Mouse (Mus musculus) limb, embryonic 11.5 days (tissue): ENCODE results near the gene Msrb3. TPM values are rescaled to one million over a fixed set of nuclear protein-coding genes. Genes with fewer than 3 reads are reported as not detected.

Source experiments
- ATAC-seq: fragments of 200-750 bp; cut with Nextera tagmentation; 2 replicates; pipeline ENCODE4 v1.8.0; 2017; ENCODE audit warnings: low read depth; ENCODE audit not compliant: insufficient number of reproducible peaks, low FRiP score, low TSS enrichment
- DNase-seq: peaks from one replicate; pipeline ENCODE4 v3.0.0-alpha.2; 2015; ENCODE audit warnings: low spot score
- H3K27ac ChIP-seq: fragments of 300-500 bp; sonication (generic); replicated peaks from 2 replicates; pipeline ENCODE4 v1.5.1; 2014; ENCODE audit warnings: low read depth, mild to moderate bottlenecking, low read length
- H3K27me3 ChIP-seq: fragments of 300-500 bp; sonication (generic); 2 replicates; pipeline ENCODE4 v1.6.1; 2014; ENCODE audit warnings: mild to moderate bottlenecking, low read length, mixed read lengths; ENCODE audit not compliant: control insufficient read depth, insufficient read depth
- H3K36me3 ChIP-seq: fragments of 300-500 bp; sonication (generic); 2 replicates; pipeline ENCODE4 v1.6.1; 2014; ENCODE audit warnings: mild to moderate bottlenecking, low read length, moderate library complexity, mixed read lengths; ENCODE audit not compliant: control insufficient read depth, insufficient read depth
- H3K4me1 ChIP-seq: fragments of 300-500 bp; sonication (generic); 2 replicates; pipeline ENCODE4 v1.6.1; 2014; ENCODE audit warnings: low read length, mixed read lengths; ENCODE audit not compliant: control insufficient read depth, insufficient read depth
- H3K4me2 ChIP-seq: fragments of 300-500 bp; sonication (generic); 2 replicates; pipeline ENCODE4 v1.6.1; 2014; ENCODE audit warnings: low read depth, mild to moderate bottlenecking, moderate library complexity; ENCODE audit not compliant: severe bottlenecking
- H3K4me3 ChIP-seq: fragments of 300-500 bp; sonication (generic); 2 replicates; pipeline ENCODE4 v1.5.1; 2014; ENCODE audit warnings: low read depth, low read length
- H3K9ac ChIP-seq: fragments of 300-500 bp; sonication (generic); 2 replicates; pipeline ENCODE4 v1.6.1; 2014; ENCODE audit warnings: mild to moderate bottlenecking, low read length
- H3K9me3 ChIP-seq: fragments of 300-500 bp; sonication (generic); 2 replicates; pipeline ENCODE4 v1.6.1; 2016; ENCODE audit warnings: low read length; ENCODE audit not compliant: control insufficient read depth
- WGBS: fragments of 180-500 bp; shearing (Covaris S2); extraction: QIAGEN DNeasy Blood & Tissue Kit; methylation state at CpG from one replicate; pipeline ENCODE4 v1.1.7; 2014; 5-methylcytosine and 5-hydroxymethylcytosine counted together
- polyA plus RNA-seq: library from polyadenylated mRNA; unstranded; fragments of >200 nt; fragmentation: Nextera tagmentation; extraction: Ambion mirVana; gene quantifications from 2 replicates; pipeline ENCODE4 v1.2.1, GENCODE M21; 2014

The Msrb3 gene
- polyA plus RNA-seq, 1 experiment from 2014 or later, result 7.8 TPM

GRCm38 (mm10) chr10:120787202-120787601 is 111.7 kb downstream of the Msrb3 start:
- ATAC-seq, result peak; percentile 79; the same call in 1 of the 2 replicates
- peak overlapping the region; percentile 43 for H3K27ac ChIP-seq
- WGBS, result 39% methylated on average over 10 of the region's 10 CpGs
- H3K27me3 ChIP-seq, result no peaks in the 10 kb centered on the region
- no peaks in the 10 kb centered on the region for H3K36me3 ChIP-seq
- H3K4me2 ChIP-seq, result no peak overlapping the region
- peaks cover 21% of the 10 kb centered on the region for H3K4me1 ChIP-seq
- no peaks in the 10 kb centered on the region for H3K9me3 ChIP-seq
- H3K9ac ChIP-seq, result no peak overlapping the region
- no peak overlapping the region for H3K4me3 ChIP-seq
- DNase-seq, result peak; percentile 61

- Histone ChIP-seq H3K4me3 (no peak overlapping the region), H3K9ac (no peak overlapping the region), H3K9me3 (no peaks in the 10 kb centered on the region), H3K27ac (no peak overlapping the region), H3K4me1 (peaks cover 21% of the 10 kb centered on the region), H3K4me2 (no peak overlapping the region), H3K27me3 (no peaks in the 10 kb centered on the region), H3K36me3 (no peaks in the 10 kb centered on the region)
- no peak for DNase-seq
- 53% methylated on average over 5 of the region's 5 CpGs for WGBS
- ATAC-seq, result no peak
Measured at GRCm38 (mm10) chr10:120784516-120784915, 114.4 kb downstream of the Msrb3 start.

- peaks cover 21% of the 10 kb centered on the region for H3K4me1 ChIP-seq
Measured at GRCm38 (mm10) chr10:120783393-120783792, 115.5 kb downstream of the Msrb3 start.

GRCm38 (mm10) chr10:120777499-120777898 is 121.4 kb downstream of the Msrb3 start:
- 86% methylated on average over 3 of the region's 3 CpGs for WGBS
- ATAC-seq, result no peak
- Histone ChIP-seq H3K4me2 (no peak overlapping the region), H3K36me3 (no peaks in the 10 kb centered on the region), H3K4me1 (no peaks in the 10 kb centered on the region), H3K9ac (no peak overlapping the region), H3K9me3 (no peaks in the 10 kb centered on the region; the same call in 1 of the 2 replicates), H3K27me3 (no peaks in the 10 kb centered on the region), H3K4me3 (no peak overlapping the region), H3K27ac (no peak overlapping the region)
- DNase-seq, result no peak

More at GRCm38 (mm10) chr10:120783393-120783792, 115.5 kb downstream of the Msrb3 start:
- 45% methylated on average over 9 of the region's 9 CpGs for WGBS
- ATAC-seq, result no peak
- H3K9me3 ChIP-seq, result no peaks in the 10 kb centered on the region
- H3K36me3 ChIP-seq, result no peaks in the 10 kb centered on the region
- DNase-seq, result no peak
- no peaks in the 10 kb centered on the region for H3K27me3 ChIP-seq
- no peak overlapping the region for H3K27ac ChIP-seq
- H3K4me3 ChIP-seq, result no peak overlapping the region
- H3K9ac ChIP-seq, result no peak overlapping the region
- H3K4me2 ChIP-seq, result no peak overlapping the region

- H3K27me3 ChIP-seq, result no peaks in the 10 kb centered on the region
- DNase-seq (no peak), ATAC-seq (no peak)
- H3K27ac ChIP-seq, result no peak overlapping the region
- no peaks in the 10 kb centered on the region for H3K36me3 ChIP-seq
- WGBS, result 90% methylated on average over 4 of the region's 4 CpGs
- H3K4me2 ChIP-seq, result no peak overlapping the region
- H3K4me1 ChIP-seq, result no peaks in the 10 kb centered on the region
- no peak overlapping the region for H3K4me3 ChIP-seq
- no peaks in the 10 kb centered on the region; the same call in 1 of the 2 replicates for H3K9me3 ChIP-seq
- H3K9ac ChIP-seq, result no peak overlapping the region
Measured at GRCm38 (mm10) chr10:120775361-120775760, 123.5 kb downstream of the Msrb3 start.

- DNase-seq, result no peak
- Histone ChIP-seq H3K4me1 (peaks cover 14% of the 10 kb centered on the region), H3K27me3 (no peaks in the 10 kb centered on the region), H3K27ac (no peak overlapping the region), H3K36me3 (no peaks in the 10 kb centered on the region), H3K9ac (no peak overlapping the region), H3K4me2 (no peak overlapping the region), H3K4me3 (no peak overlapping the region), H3K9me3 (no peaks in the 10 kb centered on the region)
- 94% methylated on average over 3 of the region's 3 CpGs for WGBS
- no peak for ATAC-seq
Measured at GRCm38 (mm10) chr10:120767418-120767817, 131.5 kb downstream of the Msrb3 start.

DNA sequence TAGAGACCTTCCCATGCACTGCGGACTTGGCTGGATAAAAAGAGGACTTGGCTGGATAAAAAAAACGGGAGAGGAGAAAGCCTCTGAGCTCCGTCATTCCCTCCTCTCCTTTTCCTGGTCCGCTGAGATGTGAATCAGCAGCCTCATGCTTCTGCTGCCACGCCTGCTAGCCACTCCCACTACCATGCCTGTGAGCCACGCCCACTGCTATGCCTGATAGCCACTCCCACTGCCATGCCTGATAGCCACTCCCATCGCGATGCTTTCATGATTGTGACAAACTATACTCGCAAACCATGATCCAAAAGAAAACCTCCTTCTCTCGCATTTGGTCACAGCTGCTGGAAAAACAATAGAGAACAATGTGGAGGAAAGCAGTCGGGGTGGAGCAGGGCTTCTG is 133.5 kb downstream of the Msrb3 start:
- no peaks in the 10 kb centered on the region for H3K27me3 ChIP-seq
- no peak overlapping the region for H3K27ac ChIP-seq
- no peak overlapping the region for H3K4me2 ChIP-seq
- 88% methylated on average over 11 of the region's 11 CpGs for WGBS
- DNase-seq (no peak), ATAC-seq (no peak)
- H3K36me3 ChIP-seq, result no peaks in the 10 kb centered on the region
- no peak overlapping the region for H3K4me3 ChIP-seq
- H3K4me1 ChIP-seq, result peaks cover 14% of the 10 kb centered on the region
- H3K9me3 ChIP-seq, result no peaks in the 10 kb centered on the region
- H3K9ac ChIP-seq, result no peak overlapping the region

DNA sequence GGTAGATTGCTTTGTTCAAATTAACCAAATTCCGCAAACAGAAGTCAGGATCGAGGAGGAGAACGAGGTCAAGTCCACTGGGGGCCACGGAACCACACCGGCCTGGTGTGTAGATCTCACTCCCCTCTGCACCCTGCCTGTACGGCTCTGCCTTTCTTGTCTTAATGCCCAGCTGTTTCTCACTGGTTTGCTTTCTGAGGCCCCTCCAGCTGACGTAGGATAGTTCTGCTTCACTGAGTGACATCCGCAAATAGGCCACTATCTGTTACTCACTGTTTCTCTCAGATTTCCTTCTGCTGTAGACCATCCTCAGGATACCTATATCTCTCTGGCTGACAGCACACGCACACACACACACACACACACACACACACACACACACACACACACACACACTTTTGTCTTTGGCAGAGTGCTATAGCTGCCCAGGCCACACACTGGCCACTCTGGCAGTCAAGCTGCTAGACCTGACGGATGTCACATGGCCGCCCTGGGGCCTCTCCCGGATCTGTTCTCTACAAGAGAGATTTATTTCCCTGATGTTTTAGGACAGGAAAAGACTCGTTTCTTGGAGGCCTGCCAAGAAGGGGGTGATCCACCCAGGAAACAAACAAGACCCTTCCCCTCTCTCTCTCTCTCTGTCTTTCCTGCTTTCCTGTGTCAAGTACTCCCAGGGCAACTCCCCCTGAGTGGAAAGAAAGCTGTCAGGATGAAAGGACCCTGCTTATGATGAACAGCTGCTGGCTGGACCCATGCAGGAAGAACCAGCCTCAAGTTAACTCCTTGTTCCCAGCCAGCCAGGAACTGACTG is 135.0 kb downstream of the Msrb3 start:
- H3K4me1 ChIP-seq, result peaks cover 14% of the 10 kb centered on the region
- no peak overlapping the region for H3K4me2 ChIP-seq
- no peaks in the 10 kb centered on the region for H3K9me3 ChIP-seq
- H3K27me3 ChIP-seq, result no peaks in the 10 kb centered on the region
- no peaks in the 10 kb centered on the region for H3K36me3 ChIP-seq
- WGBS, result 47% methylated on average over 13 of the region's 13 CpGs
- no peak overlapping the region for H3K4me3 ChIP-seq
- H3K27ac ChIP-seq, result peak overlapping the region; percentile 68
- DNase-seq (peak; percentile 73), ATAC-seq (0 out of 2 replicates have a peak, but pooled peaks have one; percentile 62)
- H3K9ac ChIP-seq, result no peak overlapping the region
